Mouse (Mus musculus) G1E (cell line): ENCODE results near the gene Ccdc12.

Experiments
- CTCF ChIP-seq: IDR thresholded peaks from 2 replicates; pipeline ENCODE4 v1.5.1; 2012; ENCODE audit warnings: low read depth, low read length, inconsistent platforms, mixed read lengths
- GATA1 ChIP-seq: IDR thresholded peaks from 2 replicates; pipeline ENCODE4 v1.6.1; 2012; ENCODE audit warnings: borderline replicate concordance, low read length, inconsistent platforms, mixed read lengths
- GATA2 ChIP-seq: IDR thresholded peaks from 2 replicates; pipeline ENCODE4 v1.6.1; 2012; ENCODE audit warnings: low read depth, low read length, inconsistent platforms, borderline replicate concordance
- TAL1 ChIP-seq: conservative IDR thresholded peaks from 2 replicates; pipeline ENCODE4 v1.6.1; 2012; ENCODE audit warnings: low read depth, low read length, inconsistent platforms, mixed read lengths

- TF ChIP-seq CTCF (no peak), GATA1 (no peak), GATA2 (no peak), TAL1 (no peak)
Measured at GRCm38 (mm10) chr9:110718810-110719209, 62.5 kb downstream of the Ccdc12 start.
